Mouse (Mus musculus) embryonic facial prominence, embryonic 10.5 days (tissue): ENCODE data around the gene Uso1. TPM values are rescaled to one million over a fixed set of nuclear protein-coding genes. Genes with fewer than 3 reads are reported as not detected.
"Not testable (repeated sequence)": the region's sequence is repeated elsewhere in the genome, so short reads cannot be mapped to it uniquely, and the experiment has no call there.

ENCODE experiments used
- DNase-seq: peaks from one replicate; pipeline ENCODE4 v3.0.0-alpha.2; 2017; ENCODE audit warnings: low spot score
- H3K27ac ChIP-seq: fragments of 300-500 bp; sonication (generic); replicated peaks from 2 replicates; pipeline ENCODE4 v1.5.1; 2016; ENCODE audit warnings: mild to moderate bottlenecking
- H3K27me3 ChIP-seq: fragments of 300-500 bp; sonication (generic); replicated peaks from 2 replicates; pipeline ENCODE4 v1.6.1; 2016; ENCODE audit warnings: low read depth, mild to moderate bottlenecking; ENCODE audit not compliant: poor library complexity, severe bottlenecking
- H3K36me3 ChIP-seq: fragments of 300-500 bp; sonication (generic); replicated peaks from 2 replicates; pipeline ENCODE4 v1.6.1; 2016; ENCODE audit warnings: mild to moderate bottlenecking, moderate library complexity
- H3K4me1 ChIP-seq: fragments of 300-500 bp; sonication (generic); 2 replicates; pipeline ENCODE4 v1.6.1; 2016
- H3K4me3 ChIP-seq: fragments of 300-500 bp; sonication (generic); 2 replicates; pipeline ENCODE4 v1.5.1; 2016; ENCODE audit warnings: mild to moderate bottlenecking, moderate library complexity
- H3K9me3 ChIP-seq: fragments of 300-500 bp; sonication (generic); 2 replicates; pipeline ENCODE4 v1.6.1; 2016; ENCODE audit warnings: mild to moderate bottlenecking
- WGBS: fragments of 180-500 bp; shearing (Covaris S2); methylation state at CpG from one replicate; pipeline ENCODE4 v1.1.7; 2016; 5-methylcytosine and 5-hydroxymethylcytosine counted together
- polyA plus RNA-seq: library from polyadenylated mRNA; unstranded; fragments of >200 nt; fragmentation: Nextera tagmentation; extraction: Ambion mirVana; gene quantifications from 2 replicates; pipeline ENCODE4 v1.2.1, GENCODE M21; 2016

Uso1 gene
- polyA plus RNA-seq, 1 experiment from 2014 or later, result 38.0 TPM

- WGBS, result 92% methylated on average over 5 of the region's 5 CpGs
- no peaks in the 10 kb centered on the region for H3K9me3 ChIP-seq
- peaks cover 34% of the 10 kb centered on the region for H3K36me3 ChIP-seq
- H3K27ac ChIP-seq, result no peak overlapping the region
- H3K4me1 ChIP-seq, result no peaks in the 10 kb centered on the region
- no peak overlapping the region for H3K4me3 ChIP-seq
- DNase-seq, result no peak
- H3K27me3 ChIP-seq, result no peaks in the 10 kb centered on the region
Measured at GRCm38 (mm10) chr5:92149330-92149982, 11.7 kb downstream of the Uso1 start.

- H3K9me3 ChIP-seq, result no peaks in the 10 kb centered on the region
- H3K36me3 ChIP-seq, result peaks cover 56% of the 10 kb centered on the region
- DNase-seq, result no peak
- no peak overlapping the region for H3K4me3 ChIP-seq
- no peaks in the 10 kb centered on the region for H3K27me3 ChIP-seq
- 82% methylated on average over 3 of the region's 3 CpGs for WGBS
- H3K4me1 ChIP-seq, result no peaks in the 10 kb centered on the region
- no peak overlapping the region for H3K27ac ChIP-seq
Measured at GRCm38 (mm10) chr5:92154861-92155260, 17.1 kb downstream of the Uso1 start.

GRCm38 (mm10) chr5:92165976-92166375 lies 28.2 kb downstream of the Uso1 start:
- Histone ChIP-seq H3K9me3 (no peaks in the 10 kb centered on the region), H3K27ac (no peak overlapping the region), H3K27me3 (no peaks in the 10 kb centered on the region), H3K4me1 (no peaks in the 10 kb centered on the region), H3K4me3 (no peak overlapping the region), H3K36me3 (peaks cover 52% of the 10 kb centered on the region)
- 90% methylated on average over 6 of the region's 6 CpGs for WGBS
- DNase-seq, result no peak

- Histone ChIP-seq H3K36me3 (peaks cover 79% of the 10 kb centered on the region), H3K4me3 (no peak overlapping the region), H3K4me1 (no peaks in the 10 kb centered on the region), H3K27me3 (no peaks in the 10 kb centered on the region), H3K27ac (no peak overlapping the region), H3K9me3 (no peaks in the 10 kb centered on the region; the same call in 1 of the 2 replicates)
- 90% methylated on average over 8 of the region's 8 CpGs for WGBS
- no peak for DNase-seq
Measured at GRCm38 (mm10) chr5:92183071-92183830, 45.5 kb downstream of the Uso1 start.

GRCm38 (mm10) chr5:92188881-92189483 lies 51.2 kb downstream of the Uso1 start:
- no peak for DNase-seq
- peaks cover 5% of the 10 kb centered on the region; the same call in 1 of the 2 replicates for H3K9me3 ChIP-seq
- H3K4me1 ChIP-seq, result no peaks in the 10 kb centered on the region
- no peaks in the 10 kb centered on the region for H3K27me3 ChIP-seq
- no peak overlapping the region for H3K4me3 ChIP-seq
- no peak overlapping the region for H3K27ac ChIP-seq
- WGBS, result 97% methylated on average over 7 of the region's 7 CpGs
- H3K36me3 ChIP-seq, result peaks cover 82% of the 10 kb centered on the region

- not testable (repeated sequence) for H3K27me3 ChIP-seq, H3K4me3 ChIP-seq, H3K9me3 ChIP-seq, H3K4me1 ChIP-seq, H3K27ac ChIP-seq
- 72% methylated on average over 2 of the region's 2 CpGs for WGBS
- H3K36me3 ChIP-seq, result peaks cover 90% of the 10 kb centered on the region
- peak; percentile 27 for DNase-seq
Measured at GRCm38 (mm10) chr5:92195716-92196115, 58.0 kb downstream of the Uso1 start.

- Histone ChIP-seq H3K27me3 (no peaks in the 10 kb centered on the region), H3K4me1 (no peaks in the 10 kb centered on the region), H3K9me3 (no peaks in the 10 kb centered on the region), H3K27ac (no peak overlapping the region), H3K36me3 (peaks cover 97% of the 10 kb centered on the region), H3K4me3 (no peak overlapping the region)
- WGBS, result 90% methylated on average over 15 of the region's 15 CpGs
- DNase-seq, result no peak
Measured at GRCm38 (mm10) chr5:92196895-92197811, 59.4 kb downstream of the Uso1 start.

GRCm38 (mm10) chr5:92198266-92198665 lies 60.5 kb downstream of the Uso1 start:
- H3K9me3 ChIP-seq, result no peaks in the 10 kb centered on the region
- H3K27ac ChIP-seq, result no peak overlapping the region
- no peaks in the 10 kb centered on the region for H3K27me3 ChIP-seq
- peaks cover 96% of the 10 kb centered on the region for H3K36me3 ChIP-seq
- DNase-seq, result no peak
- H3K4me1 ChIP-seq, result no peaks in the 10 kb centered on the region
- WGBS, result 85% methylated on average over 8 of the region's 8 CpGs
- no peak overlapping the region for H3K4me3 ChIP-seq

- Histone ChIP-seq H3K36me3 (peaks cover 61% of the 10 kb centered on the region), H3K27ac (no peak overlapping the region), H3K4me1 (no peaks in the 10 kb centered on the region), H3K9me3 (no peaks in the 10 kb centered on the region), H3K27me3 (no peaks in the 10 kb centered on the region), H3K4me3 (no peak overlapping the region)
- WGBS, result 90% methylated on average over 6 of the region's 6 CpGs
- no peak for DNase-seq
Measured at GRCm38 (mm10) chr5:92204162-92205036, 66.7 kb downstream of the Uso1 start.

GRCm38 (mm10) chr5:92205184-92205583 lies 67.4 kb downstream of the Uso1 start:
- WGBS, result 94% methylated on average over 7 of the region's 7 CpGs
- H3K9me3 ChIP-seq, result no peaks in the 10 kb centered on the region
- H3K27ac ChIP-seq, result no peak overlapping the region
- no peaks in the 10 kb centered on the region for H3K4me1 ChIP-seq
- no peaks in the 10 kb centered on the region for H3K27me3 ChIP-seq
- DNase-seq, result no peak
- H3K4me3 ChIP-seq, result no peak overlapping the region
- H3K36me3 ChIP-seq, result peaks cover 53% of the 10 kb centered on the region

GRCm38 (mm10) chr5:92205706-92206105 lies 68.0 kb downstream of the Uso1 start:
- Histone ChIP-seq H3K4me1 (no peaks in the 10 kb centered on the region), H3K36me3 (peaks cover 47% of the 10 kb centered on the region), H3K27me3 (no peaks in the 10 kb centered on the region), H3K27ac (no peak overlapping the region), H3K9me3 (no peaks in the 10 kb centered on the region), H3K4me3 (no peak overlapping the region)
- 93% methylated on average over 5 of the region's 5 CpGs for WGBS
- no peak for DNase-seq
